Mouse (Mus musculus) E14TG2a.4 (cell line): Measurements from ENCODE around the gene Hoxb7.

Source experiments
- H3K27me3 ChIP-seq: 2 replicates; pipeline ENCODE4 v1.6.1; 2014; ENCODE audit warnings: low read length, control low read depth; ENCODE audit not compliant: insufficient read depth
- H3K36me3 ChIP-seq: 2 replicates; pipeline ENCODE4 v1.6.1; 2014; ENCODE audit warnings: low read length, control low read depth; ENCODE audit not compliant: insufficient read depth
- H3K4me1 ChIP-seq: replicated peaks from 2 replicates; pipeline ENCODE4 v1.6.1; 2014; ENCODE audit warnings: low read depth, low read length, control low read depth
- H3K4me3 ChIP-seq: replicated peaks from 2 replicates; pipeline ENCODE4 v1.5.1; 2014; ENCODE audit warnings: mild to moderate bottlenecking, low read length
- H3K9me3 ChIP-seq: 2 replicates; pipeline ENCODE4 v1.6.1; 2014; ENCODE audit warnings: low read length, control low read depth
- CTCF ChIP-seq: conservative IDR thresholded peaks from 2 replicates; pipeline ENCODE4 v1.5.1; 2014; ENCODE audit warnings: low read length
- NANOG ChIP-seq: IDR thresholded peaks from 2 replicates; pipeline ENCODE4 v1.6.1; 2014; ENCODE audit warnings: borderline replicate concordance, low read length, mixed read lengths
- POU5F1 ChIP-seq: IDR thresholded peaks from 2 replicates; pipeline ENCODE4 v1.6.1; 2014; ENCODE audit warnings: low read length, borderline replicate concordance

Gene Hoxb7

GRCm38 (mm10) chr11:96298895-96299667 lies 12.7 kb downstream of the Hoxb7 start:
- H3K4me1 ChIP-seq = peaks cover 68% of the 10 kb centered on the region

GRCm38 (mm10) chr11:96299781-96300180 lies 13.4 kb downstream of the Hoxb7 start:
- H3K27me3 ChIP-seq = peaks cover 100% of the 10 kb centered on the region

More at GRCm38 (mm10) chr11:96298895-96299667, 12.7 kb downstream of the Hoxb7 start:
- Histone ChIP-seq H3K4me3 (peak overlapping the region; percentile 46), H3K36me3 (no peaks in the 10 kb centered on the region), H3K27me3 (peaks cover 100% of the 10 kb centered on the region), H3K9me3 (no peaks in the 10 kb centered on the region)
- no peak for TF ChIP-seq POU5F1
- TF ChIP-seq CTCF = no peak
- no peak for TF ChIP-seq NANOG

GRCm38 (mm10) chr11:96300354-96301063 lies 14.1 kb downstream of the Hoxb7 start:
- no peaks in the 10 kb centered on the region for H3K9me3 ChIP-seq
- TF ChIP-seq NANOG = no peak
- TF ChIP-seq CTCF = no peak
- TF ChIP-seq POU5F1 = 0 out of 2 replicates have a peak, but pooled peaks have one; percentile 4
- H3K27me3 ChIP-seq = peaks cover 100% of the 10 kb centered on the region
- peaks cover 67% of the 10 kb centered on the region for H3K4me1 ChIP-seq
- H3K36me3 ChIP-seq = no peaks in the 10 kb centered on the region
- peak overlapping the region; percentile 62 for H3K4me3 ChIP-seq

More at GRCm38 (mm10) chr11:96299781-96300180, 13.4 kb downstream of the Hoxb7 start:
- Histone ChIP-seq H3K36me3 (no peaks in the 10 kb centered on the region), H3K4me1 (peaks cover 68% of the 10 kb centered on the region), H3K4me3 (peak overlapping the region; percentile 62; the same call in 1 of the 2 replicates), H3K9me3 (no peaks in the 10 kb centered on the region)
- TF ChIP-seq CTCF (no peak), POU5F1 (no peak), NANOG (no peak)

- no peaks in the 10 kb centered on the region for H3K9me3 ChIP-seq
- H3K27me3 ChIP-seq = peaks cover 100% of the 10 kb centered on the region
- TF ChIP-seq NANOG = no peak
- no peak for TF ChIP-seq POU5F1
- no peak for TF ChIP-seq CTCF
- H3K4me1 ChIP-seq = peaks cover 63% of the 10 kb centered on the region
- H3K36me3 ChIP-seq = no peaks in the 10 kb centered on the region
- peak overlapping the region; percentile 62 for H3K4me3 ChIP-seq
Observed at GRCm38 (mm10) chr11:96301064-96301431, 14.6 kb downstream of the Hoxb7 start.

GRCm38 (mm10) chr11:96301837-96302236 lies 15.4 kb downstream of the Hoxb7 start:
- Histone ChIP-seq H3K4me3 (no peak overlapping the region), H3K4me1 (peaks cover 62% of the 10 kb centered on the region), H3K9me3 (no peaks in the 10 kb centered on the region), H3K36me3 (no peaks in the 10 kb centered on the region), H3K27me3 (peaks cover 100% of the 10 kb centered on the region)
- TF ChIP-seq CTCF = no peak
- no peak for TF ChIP-seq NANOG
- TF ChIP-seq POU5F1 = no peak

- no peak for TF ChIP-seq NANOG
- no peak for TF ChIP-seq POU5F1
- TF ChIP-seq CTCF = no peak
- no peaks in the 10 kb centered on the region for H3K36me3 ChIP-seq
Observed at GRCm38 (mm10) chr11:96302381-96303150, 16.1 kb downstream of the Hoxb7 start.

GRCm38 (mm10) chr11:96303151-96304099 lies 17.0 kb downstream of the Hoxb7 start, which contains the start of gene Hoxb5:
Gene Hoxb5 (plus strand): TSS chr11:96303336.
- Histone ChIP-seq H3K27me3 (peaks cover 100% of the 10 kb centered on the region), H3K9me3 (no peaks in the 10 kb centered on the region), H3K36me3 (no peaks in the 10 kb centered on the region), H3K4me3 (peak within 1 kb of the TSS; percentile 54), H3K4me1 (peaks cover 62% of the 10 kb centered on the region)
- no peak for TF ChIP-seq POU5F1
- TF ChIP-seq NANOG = no peak
- TF ChIP-seq CTCF = peak; percentile 2; the same call in 1 of the 2 replicates

More at GRCm38 (mm10) chr11:96302381-96303150, 16.1 kb downstream of the Hoxb7 start:
- peaks cover 62% of the 10 kb centered on the region for H3K4me1 ChIP-seq
- no peaks in the 10 kb centered on the region for H3K9me3 ChIP-seq
- peaks cover 100% of the 10 kb centered on the region for H3K27me3 ChIP-seq
- H3K4me3 ChIP-seq = no peak overlapping the region
